Mouse (Mus musculus) small intestine, adult 2 months (tissue): ENCODE measurements around the gene Efhd1. TPM values are rescaled to one million over a fixed set of nuclear protein-coding genes. Genes with fewer than 3 reads are reported as not detected.

Source experiments
- H3K27ac ChIP-seq: fragments of 200-500 bp; 2 replicates; pipeline ENCODE4 v1.5.1; 2012; ENCODE audit warnings: low read depth, low read length, control low read depth, inconsistent platforms; ENCODE audit not compliant: insufficient read depth
- H3K27me3 ChIP-seq: fragments of 200-500 bp; 2 replicates; pipeline ENCODE4 v1.6.1; 2012; ENCODE audit warnings: mild to moderate bottlenecking, moderate library complexity, low read length, inconsistent platforms; ENCODE audit not compliant: control insufficient read depth, insufficient read depth
- H3K36me3 ChIP-seq: fragments of 200-500 bp; 2 replicates; pipeline ENCODE4 v1.6.1; 2012; ENCODE audit warnings: mild to moderate bottlenecking, low read length, control low read depth, inconsistent platforms; ENCODE audit not compliant: control insufficient read depth, insufficient read depth
- H3K4me1 ChIP-seq: fragments of 200-500 bp; 2 replicates; pipeline ENCODE4 v1.6.1; 2012; ENCODE audit warnings: low read length, inconsistent platforms, mixed read lengths; ENCODE audit not compliant: control insufficient read depth, insufficient read depth, insufficient read length
- H3K4me3 ChIP-seq: fragments of 200-500 bp; 2 replicates; pipeline ENCODE4 v1.5.1; 2012; ENCODE audit warnings: low read depth, mild to moderate bottlenecking, control low read depth, inconsistent platforms, low read length, moderate library complexity
- CTCF ChIP-seq: fragments of 200-500 bp; IDR thresholded peaks from 2 replicates; pipeline ENCODE4 v1.5.1; 2012; ENCODE audit warnings: low read depth, mild to moderate bottlenecking, control low read depth, inconsistent platforms, low read length, moderate library complexity, mixed read lengths; ENCODE audit not compliant: insufficient replicate concordance, insufficient read length; ENCODE audit errors: extremely low read depth
- POLR2A ChIP-seq: fragments of 200-500 bp; IDR thresholded peaks from 2 replicates; pipeline ENCODE4 v1.6.1; 2012; ENCODE audit warnings: low read depth, mild to moderate bottlenecking, control low read depth, inconsistent platforms, low read length, moderate library complexity
- WGBS: fragments of 180-500 bp; shearing (Covaris S2); methylation state at CpG from one replicate; pipeline ENCODE4 v1.1.7; 2018; 5-methylcytosine and 5-hydroxymethylcytosine counted together
- polyA plus RNA-seq: library from polyadenylated mRNA; depleted of rRNA; stranded (reverse); fragments of >200 nt; gene quantifications from 2 replicates; pipeline ENCODE4 v1.2.3, GENCODE M21; 2012

The Efhd1 gene
- polyA plus RNA-seq, 1 experiment = 1.5 TPM

- TF ChIP-seq CTCF (no peak), POLR2A (no peak)
- no peaks in the 10 kb centered on the region for H3K36me3 ChIP-seq
- WGBS = 79% methylated on average over 3 of the region's 3 CpGs
- H3K4me1 ChIP-seq = no peaks in the 10 kb centered on the region; the same call in 1 of the 2 replicates
- peaks cover 20% of the 10 kb centered on the region for H3K27me3 ChIP-seq
- no peak overlapping the region for H3K4me3 ChIP-seq
- H3K27ac ChIP-seq = no peak overlapping the region
These were observed 6.0 kb downstream of the Efhd1 start for GRCm38 (mm10) chr1:87270204-87270603.

- no peak overlapping the region for H3K4me3 ChIP-seq
- H3K27me3 ChIP-seq = peaks cover 14% of the 10 kb centered on the region
- H3K36me3 ChIP-seq = no peaks in the 10 kb centered on the region
- H3K4me1 ChIP-seq = no peaks in the 10 kb centered on the region
- H3K27ac ChIP-seq = no peak overlapping the region
- TF ChIP-seq POLR2A (no peak), CTCF (no peak)
- WGBS = 46% methylated on average over 20 of the region's 20 CpGs
These were observed 6.7 kb downstream of the Efhd1 start for GRCm38 (mm10) chr1:87270641-87271467.

- H3K27ac ChIP-seq = no peak overlapping the region
- H3K4me3 ChIP-seq = no peak overlapping the region
- H3K36me3 ChIP-seq = no peaks in the 10 kb centered on the region
- H3K4me1 ChIP-seq = no peaks in the 10 kb centered on the region
- WGBS = 92% methylated on average over 1 of the region's 1 CpGs
- H3K27me3 ChIP-seq = peaks cover 6% of the 10 kb centered on the region; the same call in 1 of the 2 replicates
- TF ChIP-seq POLR2A (no peak), CTCF (no peak)
These were observed 7.4 kb downstream of the Efhd1 start for GRCm38 (mm10) chr1:87271596-87271995.

- Histone ChIP-seq H3K36me3 (no peaks in the 10 kb centered on the region), H3K27ac (no peak overlapping the region), H3K27me3 (peaks cover 4% of the 10 kb centered on the region; the same call in 1 of the 2 replicates), H3K4me3 (no peak overlapping the region), H3K4me1 (no peaks in the 10 kb centered on the region)
- TF ChIP-seq POLR2A (no peak), CTCF (no peak)
- WGBS = 74% methylated on average over 3 of the region's 3 CpGs
These were observed 8.3 kb downstream of the Efhd1 start for GRCm38 (mm10) chr1:87272462-87272861.

GRCm38 (mm10) chr1:87273514-87273942, 9.4 kb downstream of the Efhd1 start:
- WGBS = 84% methylated on average over 3 of the region's 3 CpGs
- Histone ChIP-seq H3K27me3 (no peaks in the 10 kb centered on the region), H3K4me1 (no peaks in the 10 kb centered on the region), H3K4me3 (no peak overlapping the region), H3K36me3 (no peaks in the 10 kb centered on the region), H3K27ac (no peak overlapping the region)
- TF ChIP-seq CTCF (no peak), POLR2A (no peak)

GRCm38 (mm10) chr1:87274134-87274533, 10.0 kb downstream of the Efhd1 start:
- TF ChIP-seq CTCF = no peak
- TF ChIP-seq POLR2A = no peak
- Histone ChIP-seq H3K4me1 (no peaks in the 10 kb centered on the region), H3K27me3 (no peaks in the 10 kb centered on the region), H3K36me3 (no peaks in the 10 kb centered on the region), H3K4me3 (no peak overlapping the region), H3K27ac (no peak overlapping the region)
- 77% methylated on average over 4 of the region's 4 CpGs for WGBS

GRCm38 (mm10) chr1:87275151-87275550, 11.0 kb downstream of the Efhd1 start:
- 88% methylated on average over 12 of the region's 12 CpGs for WGBS
- Histone ChIP-seq H3K4me3 (no peak overlapping the region), H3K36me3 (no peaks in the 10 kb centered on the region), H3K4me1 (no peaks in the 10 kb centered on the region), H3K27me3 (no peaks in the 10 kb centered on the region), H3K27ac (no peak overlapping the region)
- TF ChIP-seq POLR2A (no peak), CTCF (no peak)
